Mouse (Mus musculus) megakaryocyte, embryonic 14.5 days (primary cell): ENCODE data around the gene Unc93b1.

Source experiments
- FLI1 ChIP-seq: IDR thresholded peaks from 2 replicates; pipeline ENCODE4 v1.6.1; 2012; ENCODE audit warnings: low read length, inconsistent platforms, mixed read lengths
- GATA1 ChIP-seq: IDR thresholded peaks from 3 replicates; pipeline ENCODE4 v1.6.1; 2012; ENCODE audit warnings: mixed read lengths, low read length, inconsistent platforms, borderline replicate concordance

GRCm38 (mm10) chr19:3926685-3927084 lies 8.3 kb upstream of the Unc93b1 start:
- TF ChIP-seq FLI1: no peak
- no peak for TF ChIP-seq GATA1
